Mouse (Mus musculus) embryonic fibroblast, embryonic 13.5 days (primary cell): ENCODE measurements around the gene Arhgdib. TPM values are rescaled to one million over a fixed set of nuclear protein-coding genes. Genes with fewer than 3 reads are reported as not detected.
A peak's percentile ranks its signal among the peaks of the same experiment; 100 is the strongest.

Source experiments
- H3K27ac ChIP-seq: 2 replicates; pipeline ENCODE4 v1.5.1; 2012; ENCODE audit warnings: low read length, control low read depth, inconsistent platforms; ENCODE audit not compliant: insufficient read depth
- H3K4me1 ChIP-seq: 2 replicates; pipeline ENCODE4 v1.6.1; 2011; ENCODE audit warnings: low read length; ENCODE audit not compliant: control insufficient read depth, insufficient read depth
- H3K4me3 ChIP-seq: 2 replicates; pipeline ENCODE4 v1.5.1; 2011; ENCODE audit warnings: mild to moderate bottlenecking, control low read depth, low read length; ENCODE audit not compliant: insufficient read depth
- CTCF ChIP-seq: IDR thresholded peaks from 2 replicates; pipeline ENCODE4 v1.5.1; 2011; ENCODE audit warnings: mild to moderate bottlenecking, control low read depth, low read length, moderate library complexity, borderline replicate concordance; ENCODE audit not compliant: insufficient read depth
- POLR2A ChIP-seq: IDR thresholded peaks from 2 replicates; pipeline ENCODE4 v1.6.1; 2011; ENCODE audit warnings: low read depth, mild to moderate bottlenecking, control low read depth, low read length, moderate library complexity
- polyA plus RNA-seq: library from polyadenylated mRNA; stranded (reverse); fragments of >200 nt; gene quantifications from 2 replicates; pipeline ENCODE4 v1.2.4, GENCODE M21; 2011; ENCODE audit warnings: low read depth; ENCODE audit not compliant: missing spikeins, insufficient read length

Arhgdib gene
- polyA plus RNA-seq, 1 experiment: 221 TPM

- peaks cover 18% of the 10 kb centered on the region for H3K4me1 ChIP-seq
- peak overlapping the region; percentile 55 for H3K4me3 ChIP-seq
- TF ChIP-seq CTCF: no peak
- TF ChIP-seq POLR2A: no peak
- peak overlapping the region; percentile 87 for H3K27ac ChIP-seq
Measured at GRCm38 (mm10) chr6:136939326-136940187, 2.1 kb downstream of the Arhgdib start.

- Histone ChIP-seq H3K4me3 (no peak overlapping the region), H3K4me1 (peaks cover 18% of the 10 kb centered on the region), H3K27ac (peak overlapping the region; percentile 74)
- no peak for TF ChIP-seq CTCF
- TF ChIP-seq POLR2A: no peak
Measured at GRCm38 (mm10) chr6:136938331-136939126, 3.2 kb downstream of the Arhgdib start.

- TF ChIP-seq CTCF (no peak), POLR2A (no peak)
- Histone ChIP-seq H3K27ac (no peak overlapping the region), H3K4me3 (no peak overlapping the region), H3K4me1 (peaks cover 16% of the 10 kb centered on the region)
Measured at GRCm38 (mm10) chr6:136937117-136937516, 4.6 kb downstream of the Arhgdib start.

- no peak for TF ChIP-seq POLR2A
- no peak for TF ChIP-seq CTCF
- Histone ChIP-seq H3K27ac (no peak overlapping the region), H3K4me1 (peaks cover 16% of the 10 kb centered on the region), H3K4me3 (no peak overlapping the region)
Measured at GRCm38 (mm10) chr6:136936361-136936760, 5.3 kb downstream of the Arhgdib start.

GRCm38 (mm10) chr6:136935233-136935632 is 6.5 kb downstream of the Arhgdib start:
- no peak overlapping the region for H3K4me3 ChIP-seq
- peaks cover 11% of the 10 kb centered on the region for H3K4me1 ChIP-seq
- H3K27ac ChIP-seq: no peak overlapping the region
- TF ChIP-seq POLR2A (no peak), CTCF (no peak)

- TF ChIP-seq POLR2A (no peak), CTCF (no peak)
Measured at GRCm38 (mm10) chr6:136934068-136934467, 7.6 kb downstream of the Arhgdib start.

GRCm38 (mm10) chr6:136931246-136931645 is 10.5 kb downstream of the Arhgdib start:
- no peak overlapping the region for H3K4me3 ChIP-seq
- TF ChIP-seq POLR2A (no peak), CTCF (no peak)
- peak overlapping the region; percentile 29; the same call in 1 of the 2 replicates for H3K27ac ChIP-seq
- H3K4me1 ChIP-seq: no peaks in the 10 kb centered on the region

More at GRCm38 (mm10) chr6:136934068-136934467, 7.6 kb downstream of the Arhgdib start:
- Histone ChIP-seq H3K27ac (no peak overlapping the region), H3K4me3 (no peak overlapping the region), H3K4me1 (peaks cover 10% of the 10 kb centered on the region; the same call in 1 of the 2 replicates)

GRCm38 (mm10) chr6:136930677-136931076 is 11.0 kb downstream of the Arhgdib start:
- Histone ChIP-seq H3K27ac (peak overlapping the region; percentile 29), H3K4me3 (no peak overlapping the region), H3K4me1 (no peaks in the 10 kb centered on the region)
- TF ChIP-seq POLR2A (no peak), CTCF (no peak)

GRCm38 (mm10) chr6:136927626-136928025 is 14.1 kb downstream of the Arhgdib start:
- Histone ChIP-seq H3K27ac (no peak overlapping the region), H3K4me1 (peaks cover 3% of the 10 kb centered on the region; the same call in 1 of the 2 replicates), H3K4me3 (no peak overlapping the region)
- no peak for TF ChIP-seq POLR2A
- no peak for TF ChIP-seq CTCF
